Mouse (Mus musculus) kidney, embryonic 14.5 days (tissue): Measurements from ENCODE around the gene 1700029I15Rik. TPM values are rescaled to one million over a fixed set of nuclear protein-coding genes. Genes with fewer than 3 reads are reported as not detected.

Experiments used
- ATAC-seq: fragments of 200-750 bp; cut with Nextera tagmentation; 2 replicates; pipeline ENCODE4 v1.8.0; 2017; ENCODE audit warnings: moderate number of reproducible peaks, mild to moderate bottlenecking, moderate TSS enrichment, moderate library complexity; ENCODE audit not compliant: low FRiP score, low TSS enrichment
- H3K27ac ChIP-seq: fragments of 300-500 bp; sonication (generic); 2 replicates; pipeline ENCODE4 v1.5.1; 2014; ENCODE audit warnings: low read depth, mild to moderate bottlenecking, low read length, moderate library complexity, mixed read lengths
- H3K27me3 ChIP-seq: fragments of 300-500 bp; sonication (generic); 2 replicates; pipeline ENCODE4 v1.6.1; 2014; ENCODE audit warnings: mild to moderate bottlenecking, low read length; ENCODE audit not compliant: control insufficient read depth, insufficient read depth
- H3K36me3 ChIP-seq: fragments of 300-500 bp; sonication (generic); 2 replicates; pipeline ENCODE4 v1.6.1; 2014; ENCODE audit warnings: low read length, mixed read lengths; ENCODE audit not compliant: control insufficient read depth, insufficient read depth
- H3K4me1 ChIP-seq: fragments of 300-500 bp; sonication (generic); 2 replicates; pipeline ENCODE4 v1.6.1; 2014; ENCODE audit warnings: low read length, mixed read lengths; ENCODE audit not compliant: control insufficient read depth, insufficient read depth
- H3K4me2 ChIP-seq: fragments of 300-500 bp; sonication (generic); replicated peaks from 2 replicates; pipeline ENCODE4 v1.6.1; 2014; ENCODE audit warnings: low read depth, mild to moderate bottlenecking, low read length
- H3K4me3 ChIP-seq: fragments of 300-500 bp; sonication (generic); 2 replicates; pipeline ENCODE4 v1.5.1; 2014; ENCODE audit warnings: mild to moderate bottlenecking, low read length
- H3K9ac ChIP-seq: fragments of 300-500 bp; sonication (generic); 2 replicates; pipeline ENCODE4 v1.6.1; 2014; ENCODE audit warnings: low read depth, mild to moderate bottlenecking, low read length, moderate library complexity
- H3K9me3 ChIP-seq: fragments of 300-500 bp; sonication (generic); 2 replicates; pipeline ENCODE4 v1.6.1; 2016; ENCODE audit warnings: low read length; ENCODE audit not compliant: control insufficient read depth
- WGBS: fragments of 180-500 bp; shearing (Covaris S2); extraction: QIAGEN DNeasy Blood & Tissue Kit; methylation state at CpG from one replicate; pipeline ENCODE4 v1.1.7; 2014; 5-methylcytosine and 5-hydroxymethylcytosine counted together
- polyA plus RNA-seq: library from polyadenylated mRNA; unstranded; fragments of >200 nt; fragmentation: Nextera tagmentation; extraction: Ambion mirVana; gene quantifications from 2 replicates; pipeline ENCODE4 v1.2.1, GENCODE M21; 2014

1700029I15Rik gene
- polyA plus RNA-seq, 1 experiment from 2014 or later: 2.5 TPM

DNA sequence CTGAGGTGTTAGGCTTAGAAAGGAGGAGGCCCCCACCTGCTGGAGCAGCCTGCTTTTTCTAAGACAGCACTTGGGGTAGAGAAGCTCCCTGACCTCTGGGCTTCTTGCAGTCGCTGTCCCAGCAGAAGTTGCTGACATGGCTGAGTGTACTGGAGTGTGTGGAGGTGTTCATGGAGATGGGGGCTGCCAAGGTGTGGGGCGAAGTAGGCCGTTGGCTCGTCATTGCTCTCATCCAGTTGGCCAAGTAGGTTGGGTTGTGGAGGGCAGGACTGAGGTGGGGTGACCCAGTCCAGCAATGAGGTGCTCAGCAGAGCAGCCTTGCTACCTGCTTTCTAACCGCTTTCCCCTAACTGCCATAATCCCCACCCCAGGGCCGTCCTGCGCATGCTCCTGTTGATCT is 5.0 kb upstream of the 1700029I15Rik start:
- Histone ChIP-seq H3K4me1 (peaks cover 14% of the 10 kb centered on the region; the same call in 1 of the 2 replicates), H3K9me3 (no peaks in the 10 kb centered on the region), H3K4me3 (no peak overlapping the region), H3K27ac (no peak overlapping the region), H3K9ac (no peak overlapping the region), H3K27me3 (no peaks in the 10 kb centered on the region), H3K36me3 (peaks cover 39% of the 10 kb centered on the region), H3K4me2 (no peak overlapping the region)
- no peak for ATAC-seq
- 92% methylated on average over 7 of the region's 7 CpGs for WGBS

DNA sequence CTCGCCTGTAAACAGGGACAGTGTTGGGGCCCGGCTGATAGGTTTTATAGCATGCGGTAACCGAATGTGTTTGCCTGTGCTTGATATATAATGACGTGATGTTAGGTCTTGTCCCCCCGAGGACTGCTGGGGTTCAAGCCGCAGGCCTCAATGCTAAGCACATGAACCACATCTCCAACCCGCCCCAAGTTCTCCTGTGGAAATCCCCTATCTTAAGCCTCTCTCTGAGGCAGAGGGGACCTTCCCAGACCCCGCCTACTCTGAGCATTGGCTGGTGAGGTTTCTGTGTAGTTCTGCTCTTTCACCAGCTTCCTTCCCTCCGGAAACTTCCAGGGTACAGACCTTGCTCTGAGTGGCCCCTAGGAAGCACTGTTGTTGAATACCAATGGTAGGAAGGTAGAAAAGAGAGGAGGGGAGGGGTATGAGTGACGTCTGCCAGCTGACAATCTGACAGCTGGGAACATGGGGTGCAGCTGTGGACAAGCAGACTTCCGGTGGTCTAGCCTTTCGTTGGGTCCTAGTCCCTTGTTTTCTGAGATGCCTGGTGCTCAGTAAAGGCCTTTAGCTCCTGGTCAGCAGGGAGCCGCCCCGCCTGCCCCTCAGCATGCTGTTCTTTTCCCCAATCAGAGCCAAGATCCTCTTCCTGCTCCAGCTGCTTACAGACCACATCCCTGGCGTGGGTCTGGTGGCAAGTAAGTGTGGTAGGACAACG is 2.4 kb upstream of the 1700029I15Rik start:
- no peak for ATAC-seq
- no peaks in the 10 kb centered on the region for H3K27me3 ChIP-seq
- no peak overlapping the region for H3K27ac ChIP-seq
- 0 out of 2 replicates have a peak, but pooled peaks cover 5% of the 10 kb centered on the region for H3K4me1 ChIP-seq
- H3K4me3 ChIP-seq: no peak overlapping the region
- H3K36me3 ChIP-seq: peaks cover 64% of the 10 kb centered on the region
- no peaks in the 10 kb centered on the region for H3K9me3 ChIP-seq
- 73% methylated on average over 17 of the region's 17 CpGs for WGBS
- H3K4me2 ChIP-seq: no peak overlapping the region
- H3K9ac ChIP-seq: no peak overlapping the region

DNA sequence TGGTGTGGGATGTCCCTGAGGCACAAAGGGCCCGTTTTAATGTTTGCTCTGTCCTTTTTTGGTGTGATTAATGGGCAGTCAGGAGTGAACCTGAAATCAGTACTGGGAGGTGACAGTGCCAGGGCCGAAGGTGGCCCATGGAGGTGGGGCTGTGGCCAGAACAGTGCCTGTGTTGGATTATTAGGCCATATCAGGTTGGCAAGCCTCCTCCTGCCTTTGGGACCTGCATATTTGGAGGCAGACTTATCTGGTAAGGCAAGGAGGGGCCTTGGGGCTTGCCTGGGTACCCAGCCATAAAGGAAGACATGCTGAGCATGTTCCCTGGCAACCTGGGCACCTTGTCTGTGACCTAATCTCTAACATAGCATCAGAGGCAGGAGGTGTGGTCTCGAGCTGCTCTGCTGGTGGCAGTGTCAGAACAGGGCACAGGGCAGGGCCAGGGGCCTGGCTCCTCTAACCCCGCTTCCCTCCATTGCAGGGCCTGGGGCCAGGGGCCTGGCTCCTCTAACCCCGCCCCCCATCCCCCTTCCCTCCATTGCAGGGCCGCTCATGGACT is 1.8 kb upstream of the 1700029I15Rik start:
- no peak overlapping the region for H3K4me2 ChIP-seq
- H3K9ac ChIP-seq: no peak overlapping the region
- no peaks in the 10 kb centered on the region for H3K9me3 ChIP-seq
- 0 out of 2 replicates have a peak, but pooled peaks cover 5% of the 10 kb centered on the region for H3K4me1 ChIP-seq
- 62% methylated on average over 6 of the region's 6 CpGs for WGBS
- peaks cover 70% of the 10 kb centered on the region for H3K36me3 ChIP-seq
- no peak for ATAC-seq
- no peak overlapping the region for H3K4me3 ChIP-seq
- H3K27ac ChIP-seq: no peak overlapping the region
- no peaks in the 10 kb centered on the region for H3K27me3 ChIP-seq

DNA sequence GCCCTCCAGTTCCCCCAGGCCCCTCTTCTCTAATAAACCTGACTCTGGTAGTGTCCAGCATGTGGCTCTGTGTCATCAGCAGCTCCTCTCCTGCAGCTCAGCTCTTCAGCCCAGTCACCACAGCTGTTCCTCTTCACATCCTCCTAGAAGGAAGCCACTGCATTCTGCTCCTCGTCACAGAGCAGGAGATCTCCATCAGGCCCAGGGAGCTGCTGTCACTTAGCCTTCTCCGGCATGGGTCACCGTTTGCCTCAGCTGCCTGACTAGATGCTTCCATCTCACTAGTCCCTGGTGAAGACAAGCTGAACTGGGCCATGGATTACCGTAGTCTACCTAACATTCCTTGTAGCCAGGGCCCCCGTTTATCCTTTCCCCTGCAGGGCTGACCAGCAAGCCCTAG is 1.2 kb upstream of the 1700029I15Rik start:
- no peaks in the 10 kb centered on the region for H3K27me3 ChIP-seq
- ATAC-seq: no peak
- no peak overlapping the region for H3K4me3 ChIP-seq
- H3K9ac ChIP-seq: no peak overlapping the region
- H3K36me3 ChIP-seq: peaks cover 76% of the 10 kb centered on the region
- H3K27ac ChIP-seq: no peak overlapping the region
- no peaks in the 10 kb centered on the region for H3K4me1 ChIP-seq
- H3K4me2 ChIP-seq: no peak overlapping the region
- H3K9me3 ChIP-seq: no peaks in the 10 kb centered on the region
- WGBS: 71% methylated on average over 5 of the region's 5 CpGs

DNA sequence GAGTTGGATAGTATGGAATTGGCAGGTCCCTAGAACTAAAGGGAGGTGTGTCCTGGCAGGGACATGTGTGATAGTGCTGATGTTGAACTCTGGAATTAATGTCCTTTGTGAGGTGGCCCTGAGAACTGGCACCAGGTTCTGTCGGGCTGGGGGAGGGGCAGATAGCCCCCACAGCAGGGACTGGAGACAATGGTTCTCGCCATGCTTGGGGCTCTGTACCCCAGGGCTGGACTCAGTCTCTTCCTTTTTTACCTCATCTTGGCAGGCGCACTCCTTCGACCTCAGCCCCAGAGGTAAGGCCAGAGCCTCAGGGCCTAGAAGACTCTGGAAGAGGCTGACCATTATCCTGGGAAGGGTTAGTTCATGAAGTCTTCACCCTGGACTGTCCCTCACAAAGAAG is 421 bp downstream of the 1700029I15Rik start:
- H3K9me3 ChIP-seq: no peaks in the 10 kb centered on the region
- H3K4me1 ChIP-seq: no peaks in the 10 kb centered on the region
- no peak for ATAC-seq
- no peak overlapping the region for H3K27ac ChIP-seq
- H3K36me3 ChIP-seq: peaks cover 85% of the 10 kb centered on the region
- H3K27me3 ChIP-seq: no peaks in the 10 kb centered on the region
- H3K4me3 ChIP-seq: no peak overlapping the region
- 83% methylated on average over 4 of the region's 4 CpGs for WGBS
- H3K4me2 ChIP-seq: no peak overlapping the region
- no peak overlapping the region for H3K9ac ChIP-seq

DNA sequence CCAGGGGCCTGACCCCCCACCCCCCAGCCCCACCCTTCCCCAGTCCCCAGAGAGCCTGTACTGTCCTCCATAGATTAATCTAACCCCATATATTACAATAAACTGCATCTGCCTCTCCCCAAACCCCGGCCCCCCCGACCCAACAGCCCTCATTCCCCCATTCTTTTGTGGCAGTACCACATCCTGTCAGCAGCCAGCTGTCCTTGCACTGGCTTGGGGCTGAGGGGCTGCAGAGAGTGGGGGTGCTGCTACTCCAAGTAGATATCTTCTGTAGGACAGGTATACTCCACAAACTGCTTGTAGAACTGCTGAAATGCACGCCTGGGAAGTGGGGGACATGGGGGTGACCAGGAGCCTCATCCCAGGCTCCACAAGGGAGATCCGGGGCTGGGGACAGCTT is 1.8 kb downstream of the 1700029I15Rik start:
- Histone ChIP-seq H3K27me3 (no peaks in the 10 kb centered on the region), H3K27ac (no peak overlapping the region), H3K4me1 (peaks cover 8% of the 10 kb centered on the region), H3K4me3 (no peak overlapping the region), H3K4me2 (no peak overlapping the region), H3K36me3 (peaks cover 71% of the 10 kb centered on the region), H3K9ac (no peak overlapping the region), H3K9me3 (no peaks in the 10 kb centered on the region)
- ATAC-seq: no peak
- WGBS: 83% methylated on average over 4 of the region's 4 CpGs

DNA sequence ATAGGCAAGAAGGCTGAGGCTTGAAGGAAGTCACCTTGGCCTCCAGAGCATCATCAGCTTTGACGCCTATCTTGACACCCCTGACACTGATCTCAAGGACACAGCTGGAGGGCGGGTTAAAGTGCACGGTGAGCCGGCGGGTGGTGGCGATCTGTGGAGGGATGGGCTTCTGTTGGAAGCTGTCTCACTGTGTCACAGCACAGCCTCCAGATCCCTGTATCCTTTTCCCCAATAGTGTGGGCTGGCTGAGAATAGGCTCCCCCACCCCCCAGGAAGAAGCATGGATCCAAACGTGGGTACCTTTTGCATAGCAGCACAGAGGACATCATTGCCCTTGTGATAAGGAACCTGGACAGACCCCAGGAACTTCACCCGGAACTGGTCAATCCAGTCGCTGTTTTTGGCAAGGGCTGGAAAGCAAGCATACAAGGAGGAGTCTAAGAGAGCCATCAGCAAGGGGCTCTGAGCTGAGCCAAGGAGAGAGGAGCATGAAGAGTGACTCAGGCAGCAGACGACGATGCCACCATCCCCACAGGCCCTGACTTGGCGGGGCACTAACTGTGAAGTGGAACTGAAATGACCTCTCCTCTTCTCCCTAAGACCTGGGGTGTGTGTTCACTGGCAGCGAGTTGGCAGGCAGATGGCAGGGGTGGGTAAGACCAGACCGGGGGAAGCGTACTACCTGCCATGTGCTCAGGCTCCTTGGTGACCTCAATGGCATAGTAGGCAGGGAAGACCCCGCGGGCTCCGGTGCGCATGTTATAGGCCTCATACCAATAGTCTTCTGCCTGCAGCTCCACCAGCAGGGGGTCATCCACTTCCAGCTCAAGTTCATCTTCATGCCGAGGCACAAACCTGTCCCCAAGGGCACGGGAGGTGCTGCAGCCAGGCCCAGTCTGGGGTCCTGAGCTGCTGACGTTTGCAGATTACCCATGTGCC is 3.0 kb downstream of the 1700029I15Rik start:
- H3K27me3 ChIP-seq: no peaks in the 10 kb centered on the region
- no peak overlapping the region for H3K4me3 ChIP-seq
- H3K4me1 ChIP-seq: peaks cover 16% of the 10 kb centered on the region
- no peak overlapping the region for H3K9ac ChIP-seq
- H3K4me2 ChIP-seq: no peak overlapping the region
- H3K9me3 ChIP-seq: no peaks in the 10 kb centered on the region
- peaks cover 62% of the 10 kb centered on the region for H3K36me3 ChIP-seq
- no peak for ATAC-seq
- 87% methylated on average over 22 of the region's 22 CpGs for WGBS
- no peak overlapping the region for H3K27ac ChIP-seq

DNA sequence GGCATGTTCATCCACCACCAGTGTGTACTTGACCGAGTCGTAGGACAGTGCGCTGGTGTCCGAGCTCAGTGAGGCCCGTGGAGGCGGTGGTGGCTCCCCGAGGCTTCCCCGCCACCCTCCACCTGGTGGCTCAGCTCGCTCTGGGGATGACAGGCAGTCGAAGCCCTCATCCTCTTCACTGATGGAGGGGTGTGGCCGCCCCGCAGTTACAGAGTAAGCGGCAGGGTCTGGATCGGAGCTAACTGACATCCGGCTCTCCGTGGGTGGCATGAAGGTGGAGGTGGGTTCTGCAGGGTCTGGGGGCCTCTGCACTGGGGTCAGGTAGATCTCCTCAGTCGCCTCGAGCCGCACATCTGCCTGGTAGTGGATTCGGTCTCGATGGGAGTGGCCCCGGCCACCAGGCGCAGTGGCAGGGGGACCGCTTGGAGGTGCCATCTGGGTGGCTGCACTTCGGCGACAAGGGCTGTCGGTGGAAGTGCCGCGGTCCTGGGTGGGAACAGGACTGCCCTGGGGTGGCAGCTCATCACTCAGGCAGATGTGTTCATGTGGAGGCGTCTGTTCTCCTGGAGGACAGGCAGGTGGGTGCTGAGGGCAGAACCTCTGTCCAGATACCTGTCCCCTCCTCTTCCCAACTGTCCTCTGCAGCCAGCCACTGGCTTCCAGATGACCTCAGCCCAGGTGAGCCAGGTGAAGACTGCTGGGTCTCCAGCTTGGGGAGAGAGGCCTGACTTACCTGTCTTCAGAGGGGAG is 4.7 kb downstream of the 1700029I15Rik start:
- H3K4me2 ChIP-seq: no peak overlapping the region
- 90% methylated on average over 30 of the region's 30 CpGs for WGBS
- no peaks in the 10 kb centered on the region for H3K9me3 ChIP-seq
- H3K4me3 ChIP-seq: no peak overlapping the region
- H3K27ac ChIP-seq: no peak overlapping the region
- peaks cover 53% of the 10 kb centered on the region for H3K36me3 ChIP-seq
- ATAC-seq: no peak
- H3K9ac ChIP-seq: no peak overlapping the region
- peaks cover 29% of the 10 kb centered on the region for H3K4me1 ChIP-seq
- H3K27me3 ChIP-seq: no peaks in the 10 kb centered on the region
